Mouse (Mus musculus): ENCODE results near the gene Scyl2. TPM values are rescaled to one million over a fixed set of nuclear protein-coding genes. Genes with fewer than 3 reads are reported as not detected.

Scyl2 gene
- polyA plus RNA-seq, 1 experiment from 2014 or later: 7.7 TPM

DNA sequence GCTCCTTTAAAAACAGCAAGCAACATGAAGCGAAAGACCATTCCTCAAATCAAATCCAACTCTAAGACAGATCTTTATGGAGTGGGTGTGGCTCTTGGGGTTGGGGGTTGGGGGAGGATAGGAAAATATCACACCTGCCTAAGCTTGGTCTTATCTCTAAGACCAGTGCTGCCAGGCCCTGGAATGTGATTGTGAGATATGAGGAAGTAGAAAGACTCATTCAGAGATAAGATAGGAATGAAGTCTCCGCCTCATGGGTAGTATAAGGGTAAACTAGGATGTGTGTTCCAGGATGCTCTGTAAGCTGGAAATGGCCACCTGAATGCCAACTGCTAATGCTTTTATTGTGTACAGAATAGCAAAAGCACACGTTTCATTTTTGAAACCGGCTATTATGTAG is 91.8 kb downstream of the Scyl2 start:
- Histone ChIP-seq H3K4me1 (ENCODE audit: control insufficient read depth, insufficient read depth, low read length) (no peaks in the 10 kb centered on the region), H3K4me3 (replicated peaks; ENCODE audit: low read length) (no peak overlapping the region), H3K27me3 (ENCODE audit: control insufficient read depth, insufficient read depth, low read length) (no peaks in the 10 kb centered on the region), H3K9me3 (replicated peaks; ENCODE audit: control insufficient read depth, low read length) (no peaks in the 10 kb centered on the region), H3K4me2 (ENCODE audit: low read depth, low read length) (no peak overlapping the region), H3K27ac (ENCODE audit: low read length) (no peak overlapping the region), H3K9ac (ENCODE audit: low read length) (no peak overlapping the region), H3K36me3 (ENCODE audit: control insufficient read depth, insufficient read depth, low read length) (no peaks in the 10 kb centered on the region)
- no peak for ATAC-seq (ENCODE audit: insufficient read depth, low FRiP score)
- WGBS: 51% methylated on average over 4 of the region's 4 CpGs

DNA sequence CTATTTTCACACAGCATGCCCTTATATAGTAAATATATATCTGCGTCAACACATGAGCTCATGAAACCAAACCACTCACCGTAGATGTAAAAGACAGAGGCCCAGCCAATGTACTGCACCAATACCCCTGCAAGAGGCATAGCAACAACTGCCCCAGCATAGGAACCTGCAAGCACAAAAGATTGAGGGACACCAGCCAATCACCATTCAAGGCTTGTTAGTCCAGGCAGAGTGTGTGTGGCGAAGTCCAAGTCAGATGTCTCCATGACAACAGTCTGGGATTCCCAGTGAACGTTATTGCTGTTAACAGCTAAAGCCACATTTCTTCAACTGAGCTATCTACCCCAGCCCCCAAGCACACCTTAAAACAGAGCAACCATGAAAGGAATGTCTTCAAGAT is 93.3 kb downstream of the Scyl2 start:
- H3K4me2 ChIP-seq (ENCODE audit: low read depth, low read length): no peak overlapping the region
- no peak overlapping the region for H3K4me3 ChIP-seq (replicated peaks; ENCODE audit: low read length)
- H3K36me3 ChIP-seq (ENCODE audit: control insufficient read depth, insufficient read depth, low read length): no peaks in the 10 kb centered on the region
- ATAC-seq (ENCODE audit: insufficient read depth, low FRiP score): no peak
- no peaks in the 10 kb centered on the region for H3K4me1 ChIP-seq (ENCODE audit: control insufficient read depth, insufficient read depth, low read length)
- no peak overlapping the region for H3K9ac ChIP-seq (ENCODE audit: low read length)
- no peak overlapping the region for H3K27ac ChIP-seq (ENCODE audit: low read length)
- no peaks in the 10 kb centered on the region for H3K27me3 ChIP-seq (ENCODE audit: control insufficient read depth, insufficient read depth, low read length)
- WGBS: 71% methylated on average over 4 of the region's 4 CpGs
- no peaks in the 10 kb centered on the region for H3K9me3 ChIP-seq (replicated peaks; ENCODE audit: control insufficient read depth, low read length)

DNA sequence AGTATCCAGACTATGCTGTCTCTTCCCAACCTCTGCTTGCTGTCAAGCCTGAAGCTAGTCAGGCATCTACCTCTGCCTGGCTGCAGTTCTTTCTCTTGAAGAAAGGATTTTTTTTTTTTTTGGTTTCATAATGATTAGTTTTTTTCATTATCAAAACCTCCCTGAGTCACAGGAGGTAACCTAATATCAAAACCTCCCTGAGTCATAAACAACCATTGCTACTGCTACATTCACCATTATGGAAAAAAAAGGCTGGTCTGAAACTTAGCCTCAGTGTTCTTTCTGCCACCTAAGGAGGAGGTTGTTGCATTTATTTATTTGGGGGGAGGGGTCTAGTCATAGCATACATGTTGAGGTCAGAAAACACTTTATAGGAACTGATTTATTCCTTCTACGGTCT is 96.2 kb downstream of the Scyl2 start:
- 96% methylated on average over 1 of the region's 1 CpGs for WGBS
- Histone ChIP-seq H3K4me3 (replicated peaks; ENCODE audit: low read length) (no peak overlapping the region), H3K36me3 (ENCODE audit: control insufficient read depth, insufficient read depth, low read length) (no peaks in the 10 kb centered on the region), H3K27me3 (ENCODE audit: control insufficient read depth, insufficient read depth, low read length) (no peaks in the 10 kb centered on the region), H3K27ac (ENCODE audit: low read length) (no peak overlapping the region), H3K9ac (ENCODE audit: low read length) (no peak overlapping the region), H3K4me2 (ENCODE audit: low read depth, low read length) (no peak overlapping the region), H3K9me3 (replicated peaks; ENCODE audit: control insufficient read depth, low read length) (no peaks in the 10 kb centered on the region), H3K4me1 (ENCODE audit: control insufficient read depth, insufficient read depth, low read length) (no peaks in the 10 kb centered on the region)
- ATAC-seq (ENCODE audit: insufficient read depth, low FRiP score): no peak

Other genes starting within 250 kb of the Scyl2 start
- 12.7 and 15.9 TPM in 2 replicates for gene Gas2l3, start 242.3 kb downstream of the Scyl2 start, polyA plus RNA-seq (2015; fragmentation: Nextera tagmentation; extraction: Ambion mirVana)
- gene Nr1h4, start 152.7 kb downstream of the Scyl2 start, polyA plus RNA-seq (2015; fragmentation: Nextera tagmentation; extraction: Ambion mirVana): 8.2 and 8.6 TPM in 2 replicates
- gene Slc17a8, start 65.0 kb downstream of the Scyl2 start, polyA plus RNA-seq (2015; fragmentation: Nextera tagmentation; extraction: Ambion mirVana): 0.03 TPM in 1 of 2 replicates, not detected in the other
- gene Actr6, start 46.0 kb upstream of the Scyl2 start, polyA plus RNA-seq (2015; fragmentation: Nextera tagmentation; extraction: Ambion mirVana): 19.2 and 30.3 TPM in 2 replicates
- gene Uhrf1bp1l, start 58.7 kb upstream of the Scyl2 start, polyA plus RNA-seq (2015; fragmentation: Nextera tagmentation; extraction: Ambion mirVana): 21.8 and 22.5 TPM in 2 replicates
- 1.3 and 1.4 TPM in 2 replicates for gene Anks1b, start 187.2 kb upstream of the Scyl2 start, polyA plus RNA-seq (2015; fragmentation: Nextera tagmentation; extraction: Ambion mirVana)

Data from stomach, embryonic 16.5 days (tissue).